Mouse (Mus musculus): ENCODE measurements around the gene H2-Q10. TPM values are rescaled to one million over a fixed set of nuclear protein-coding genes. Genes with fewer than 3 reads are reported as not detected.
"Not testable (repeated sequence)": the region's sequence is repeated elsewhere in the genome, so short reads cannot be mapped to it uniquely, and the experiment has no call there.

Gene H2-Q10
- polyA plus RNA-seq, 1 experiment from 2014 or later: 110 TPM

- H3K27me3 ChIP-seq (replicated peaks; ENCODE audit: control insufficient read depth, insufficient read depth, low read length); H3K9me3 ChIP-seq (ENCODE audit: control insufficient read depth); H3K4me1 ChIP-seq (replicated peaks; ENCODE audit: control insufficient read depth, insufficient read depth, low read length); H3K27ac ChIP-seq (ENCODE audit: low read depth, low read length); H3K9ac ChIP-seq (ENCODE audit: low read depth, low read length); H3K36me3 ChIP-seq (ENCODE audit: control insufficient read depth, insufficient read depth): not testable (repeated sequence)
- Histone ChIP-seq H3K4me3 (ENCODE audit: low read depth, low read length) (peak within 1 kb of the TSS; percentile 37), H3K4me2 (replicated peaks; ENCODE audit: low read depth) (peak within 1 kb of the TSS; percentile 70)
- 0 out of 2 replicates have a peak, but pooled peaks have one; percentile 8 for TF ChIP-seq CTCF (IDR thresholded peaks at IDR 0.05; ENCODE audit: low read depth)
- peak; percentile 80 for ATAC-seq
- WGBS: 3% methylated on average over 50 of the region's 66 CpGs
Observed at GRCm38 (mm10) chr17:35424624-35425416, 45.1 kb upstream of the H2-Q10 start, which contains the start of gene H2-Q6. H2-Q6 (plus strand) TSS chr17:35424850.

- H3K9me3 ChIP-seq (ENCODE audit: control insufficient read depth); ATAC-seq: not testable (repeated sequence)
- WGBS: 29% methylated on average over 28 of the region's 28 CpGs
Observed at GRCm38 (mm10) chr17:35425474-35425873, 44.4 kb upstream of the H2-Q10 start.

GRCm38 (mm10) chr17:35428883-35429282 lies 41.0 kb upstream of the H2-Q10 start:
- H3K27ac ChIP-seq (ENCODE audit: low read depth, low read length); H3K4me3 ChIP-seq (ENCODE audit: low read depth, low read length); H3K9me3 ChIP-seq (ENCODE audit: control insufficient read depth); H3K36me3 ChIP-seq (ENCODE audit: control insufficient read depth, insufficient read depth); H3K4me2 ChIP-seq (replicated peaks; ENCODE audit: low read depth); H3K4me1 ChIP-seq (replicated peaks; ENCODE audit: control insufficient read depth, insufficient read depth, low read length); H3K9ac ChIP-seq (ENCODE audit: low read depth, low read length); H3K27me3 ChIP-seq (replicated peaks; ENCODE audit: control insufficient read depth, insufficient read depth, low read length); ATAC-seq: not testable (repeated sequence)
- 88% methylated on average over 6 of the region's 6 CpGs for WGBS

More at GRCm38 (mm10) chr17:35425474-35425873, 44.4 kb upstream of the H2-Q10 start:
- H3K4me2 ChIP-seq (replicated peaks; ENCODE audit: low read depth): peak overlapping the region; percentile 70
- peak; percentile 30 for TF ChIP-seq CTCF (IDR thresholded peaks at IDR 0.05; ENCODE audit: low read depth)
- not testable (repeated sequence) for H3K36me3 ChIP-seq (ENCODE audit: control insufficient read depth, insufficient read depth); H3K9ac ChIP-seq (ENCODE audit: low read depth, low read length); H3K27me3 ChIP-seq (replicated peaks; ENCODE audit: control insufficient read depth, insufficient read depth, low read length); H3K4me3 ChIP-seq (ENCODE audit: low read depth, low read length); H3K4me1 ChIP-seq (replicated peaks; ENCODE audit: control insufficient read depth, insufficient read depth, low read length); H3K27ac ChIP-seq (ENCODE audit: low read depth, low read length)

DNA sequence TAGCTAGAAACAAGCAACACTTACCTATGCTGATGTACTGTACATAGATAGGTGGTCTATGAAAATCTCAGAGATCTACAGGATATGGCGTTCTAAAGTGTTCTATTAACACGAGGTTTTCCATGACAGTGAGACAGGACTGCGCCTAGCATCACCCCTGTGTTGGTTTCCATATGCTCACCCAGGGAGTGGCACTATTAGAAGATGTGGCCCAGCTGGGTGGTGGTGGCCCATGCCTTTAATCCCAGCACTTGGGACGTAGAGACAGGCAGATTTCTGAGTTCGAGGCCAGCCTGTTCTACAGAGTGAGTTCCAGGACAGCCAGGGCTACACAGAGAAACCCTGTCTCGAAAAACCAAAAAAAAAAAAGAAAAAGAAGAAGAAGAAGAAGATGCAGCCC lies 39.2 kb upstream of the H2-Q10 start:
- H3K36me3 ChIP-seq (ENCODE audit: control insufficient read depth, insufficient read depth); H3K4me1 ChIP-seq (replicated peaks; ENCODE audit: control insufficient read depth, insufficient read depth, low read length); H3K4me3 ChIP-seq (ENCODE audit: low read depth, low read length); H3K27me3 ChIP-seq (replicated peaks; ENCODE audit: control insufficient read depth, insufficient read depth, low read length); H3K9me3 ChIP-seq (ENCODE audit: control insufficient read depth); H3K27ac ChIP-seq (ENCODE audit: low read depth, low read length); H3K4me2 ChIP-seq (replicated peaks; ENCODE audit: low read depth); ATAC-seq; H3K9ac ChIP-seq (ENCODE audit: low read depth, low read length): not testable (repeated sequence)
- 89% methylated on average over 6 of the region's 6 CpGs for WGBS

DNA sequence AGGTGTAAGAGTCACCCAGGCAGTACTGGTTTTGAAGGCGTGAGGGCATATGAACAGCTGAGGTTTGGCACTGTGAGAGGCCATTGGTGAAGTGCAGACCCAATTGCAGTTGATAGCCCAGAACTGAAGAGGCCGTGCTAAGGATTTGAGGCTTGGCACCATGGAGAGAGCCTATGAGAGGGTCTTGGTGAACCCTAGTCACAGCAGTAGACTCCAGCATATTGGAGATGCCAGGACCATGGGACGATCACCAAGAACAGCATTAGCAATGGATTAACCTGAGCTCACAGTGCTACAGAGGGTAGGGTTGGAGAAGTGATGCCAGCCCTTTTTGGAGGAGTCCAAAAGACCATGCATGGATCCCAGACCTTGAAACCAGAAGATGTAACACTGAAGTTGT lies 37.7 kb upstream of the H2-Q10 start:
- H3K4me1 ChIP-seq (replicated peaks; ENCODE audit: control insufficient read depth, insufficient read depth, low read length); H3K4me2 ChIP-seq (replicated peaks; ENCODE audit: low read depth); H3K9ac ChIP-seq (ENCODE audit: low read depth, low read length); H3K9me3 ChIP-seq (ENCODE audit: control insufficient read depth); H3K4me3 ChIP-seq (ENCODE audit: low read depth, low read length); ATAC-seq; H3K27ac ChIP-seq (ENCODE audit: low read depth, low read length); H3K27me3 ChIP-seq (replicated peaks; ENCODE audit: control insufficient read depth, insufficient read depth, low read length); H3K36me3 ChIP-seq (ENCODE audit: control insufficient read depth, insufficient read depth): not testable (repeated sequence)
- WGBS: 88% methylated on average over 3 of the region's 3 CpGs

DNA sequence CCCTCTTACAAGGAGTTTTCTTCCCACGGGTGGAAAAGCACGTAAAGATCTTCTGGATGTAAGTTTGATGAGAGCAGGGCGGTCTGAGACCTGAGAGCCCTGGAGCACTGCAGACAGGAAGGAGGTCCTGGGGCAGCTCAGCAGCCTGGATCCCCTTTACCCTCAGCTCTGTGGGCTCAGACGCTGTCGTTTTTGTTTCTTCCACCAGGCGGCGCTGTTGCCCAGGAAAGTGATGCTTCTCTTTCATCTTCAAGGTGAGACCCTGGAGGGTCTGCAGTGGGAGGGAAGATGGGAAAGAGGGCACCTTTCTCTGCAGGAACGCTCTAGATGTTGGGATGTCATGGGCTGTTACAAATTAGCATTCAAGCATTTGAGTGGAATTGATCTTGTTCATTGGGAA lies 35.1 kb upstream of the H2-Q10 start:
- not testable (repeated sequence) for H3K36me3 ChIP-seq (ENCODE audit: control insufficient read depth, insufficient read depth); H3K4me1 ChIP-seq (replicated peaks; ENCODE audit: control insufficient read depth, insufficient read depth, low read length); H3K9me3 ChIP-seq (ENCODE audit: control insufficient read depth); ATAC-seq; H3K4me2 ChIP-seq (replicated peaks; ENCODE audit: low read depth); H3K27me3 ChIP-seq (replicated peaks; ENCODE audit: control insufficient read depth, insufficient read depth, low read length); H3K9ac ChIP-seq (ENCODE audit: low read depth, low read length); H3K4me3 ChIP-seq (ENCODE audit: low read depth, low read length); H3K27ac ChIP-seq (ENCODE audit: low read depth, low read length)
- peak; percentile 78 for TF ChIP-seq CTCF (IDR thresholded peaks at IDR 0.05; ENCODE audit: low read depth)
- 13% methylated on average over 8 of the region's 8 CpGs for WGBS

DNA sequence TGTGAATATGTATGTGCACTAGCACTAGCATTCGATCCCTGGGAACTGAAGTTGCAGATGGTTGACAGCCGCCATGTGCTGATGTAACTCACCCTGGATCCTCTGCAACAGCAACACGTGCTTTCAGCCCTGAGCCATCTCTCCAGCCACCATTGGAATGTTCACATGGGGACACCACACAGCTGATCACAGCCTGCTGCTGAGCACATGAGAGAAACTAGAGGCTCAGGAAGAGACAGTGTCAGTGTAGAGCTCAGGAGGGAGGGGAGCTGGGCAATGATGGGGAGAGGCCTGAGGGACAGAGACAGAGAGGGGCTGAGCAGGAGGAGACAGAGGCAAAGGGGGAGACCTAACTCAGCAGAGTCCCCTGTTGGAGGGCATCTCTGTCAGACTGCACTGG lies 34.3 kb upstream of the H2-Q10 start:
- ATAC-seq: not testable (repeated sequence)

DNA sequence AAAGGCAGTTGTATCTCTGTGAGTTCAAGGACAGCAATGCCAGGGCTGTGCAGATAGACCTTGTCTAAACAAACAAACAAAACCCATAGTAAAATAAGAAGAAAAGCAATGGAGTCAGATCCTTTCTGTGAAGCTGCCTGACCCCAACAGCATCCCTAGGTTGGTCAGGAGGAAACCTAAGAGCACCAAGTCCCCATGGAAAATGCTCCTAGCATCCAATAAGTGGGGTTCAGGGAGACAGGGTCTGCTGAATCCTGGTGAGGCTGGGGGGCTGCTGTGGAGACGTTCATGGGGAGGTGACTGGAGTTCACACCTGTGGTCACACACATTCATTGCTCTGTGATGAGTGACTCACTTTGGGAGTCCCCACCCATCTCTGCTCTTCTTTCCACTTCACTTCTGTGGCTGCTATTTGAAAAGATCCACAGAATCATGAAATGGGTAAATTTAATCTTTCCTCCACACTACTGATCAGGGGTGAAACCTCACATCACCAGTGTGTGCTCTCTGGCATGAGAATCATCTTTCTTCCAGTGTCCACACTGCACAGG lies 32.4 kb upstream of the H2-Q10 start:
- not testable (repeated sequence) for H3K4me2 ChIP-seq (replicated peaks; ENCODE audit: low read depth); ATAC-seq; H3K36me3 ChIP-seq (ENCODE audit: control insufficient read depth, insufficient read depth); H3K4me3 ChIP-seq (ENCODE audit: low read depth, low read length); H3K27ac ChIP-seq (ENCODE audit: low read depth, low read length); H3K4me1 ChIP-seq (replicated peaks; ENCODE audit: control insufficient read depth, insufficient read depth, low read length); H3K9me3 ChIP-seq (ENCODE audit: control insufficient read depth); H3K9ac ChIP-seq (ENCODE audit: low read depth, low read length); H3K27me3 ChIP-seq (replicated peaks; ENCODE audit: control insufficient read depth, insufficient read depth, low read length)
- WGBS: 67% methylated on average over 1 of the region's 1 CpGs

More for the DNA sequence above, 34.3 kb upstream of the H2-Q10 start:
- not testable (repeated sequence) for H3K36me3 ChIP-seq (ENCODE audit: control insufficient read depth, insufficient read depth); H3K4me1 ChIP-seq (replicated peaks; ENCODE audit: control insufficient read depth, insufficient read depth, low read length); H3K9ac ChIP-seq (ENCODE audit: low read depth, low read length); H3K27me3 ChIP-seq (replicated peaks; ENCODE audit: control insufficient read depth, insufficient read depth, low read length); H3K4me3 ChIP-seq (ENCODE audit: low read depth, low read length); H3K4me2 ChIP-seq (replicated peaks; ENCODE audit: low read depth); H3K27ac ChIP-seq (ENCODE audit: low read depth, low read length); H3K9me3 ChIP-seq (ENCODE audit: control insufficient read depth)
- WGBS: 80% methylated on average over 3 of the region's 3 CpGs

DNA sequence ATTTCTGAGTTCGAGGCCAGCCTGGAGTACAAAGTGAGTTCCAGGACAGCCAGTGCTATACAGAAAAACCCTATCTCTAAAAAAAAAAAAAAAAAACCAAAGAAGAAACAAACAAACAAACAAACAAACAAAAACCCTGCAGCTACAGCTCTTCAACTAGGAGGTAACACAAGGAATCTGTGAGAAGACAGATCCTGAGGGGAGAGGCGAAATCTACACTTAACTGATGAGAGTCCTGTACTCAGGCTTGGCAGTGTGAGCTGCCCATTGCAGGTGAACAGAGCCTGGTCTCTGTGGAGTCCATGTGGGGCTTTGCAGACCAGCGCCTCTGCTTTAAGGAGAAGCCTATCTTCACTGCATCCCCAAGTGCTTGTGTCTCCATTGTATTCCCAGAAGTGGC lies 31.5 kb upstream of the H2-Q10 start:
- WGBS: 74% methylated on average over 1 of the region's 3 CpGs
- peak overlapping the region; percentile 81 for H3K4me2 ChIP-seq (replicated peaks; ENCODE audit: low read depth)
- not testable (repeated sequence) for H3K36me3 ChIP-seq (ENCODE audit: control insufficient read depth, insufficient read depth); ATAC-seq; H3K4me1 ChIP-seq (replicated peaks; ENCODE audit: control insufficient read depth, insufficient read depth, low read length); H3K9me3 ChIP-seq (ENCODE audit: control insufficient read depth); H3K27me3 ChIP-seq (replicated peaks; ENCODE audit: control insufficient read depth, insufficient read depth, low read length); H3K27ac ChIP-seq (ENCODE audit: low read depth, low read length); H3K4me3 ChIP-seq (ENCODE audit: low read depth, low read length); H3K9ac ChIP-seq (ENCODE audit: low read depth, low read length)

Data from intestine, postnatal 0 days (tissue).